Mouse (Mus musculus) CD4-positive, CD25-positive, alpha-beta regulatory T cell, adult 4 months (primary cell): ENCODE results near the gene Fam234a. TPM values are rescaled to one million over a fixed set of nuclear protein-coding genes. Genes with fewer than 3 reads are reported as not detected.
A peak's percentile ranks its signal among the peaks of the same experiment; 100 is the strongest.
"Not testable (repeated sequence)": the region's sequence is repeated elsewhere in the genome, so short reads cannot be mapped to it uniquely, and the experiment has no call there.

ENCODE experiments used
- ATAC-seq: one replicate; pipeline ENCODE4 v1.8.0; 2017
- polyA plus RNA-seq, 2 experiments: library from polyadenylated mRNA; unstranded; fragments of 100-300 nt; shearing (Covaris generic); gene quantifications; one replicate each; pipeline ENCODE4 v1.2.1; 2017

Gene Fam234a
- polyA plus RNA-seq, 2 experiments from 2014 or later = 12.6 to 23.0 TPM

DNA sequence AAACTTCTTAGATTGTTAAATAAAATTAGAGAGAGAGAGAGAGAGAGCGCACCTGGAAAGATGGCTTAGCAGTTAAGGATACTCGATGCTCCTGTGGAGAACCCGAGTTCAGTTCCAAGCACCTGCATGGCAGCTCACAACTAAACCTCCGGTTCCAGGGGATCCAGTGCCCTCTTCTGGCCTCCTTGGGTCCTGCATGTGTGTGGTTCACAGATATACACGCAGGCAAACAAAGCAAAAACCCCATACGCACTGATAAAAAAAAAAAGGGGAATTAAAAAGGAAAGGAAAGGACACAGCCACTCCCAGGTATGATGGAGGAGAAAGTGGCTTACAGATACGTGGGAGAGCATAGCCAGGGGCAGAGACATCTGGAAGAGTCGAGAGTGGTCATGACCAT lies 11.2 kb downstream of the Fam234a start:
- ATAC-seq = no peak

DNA sequence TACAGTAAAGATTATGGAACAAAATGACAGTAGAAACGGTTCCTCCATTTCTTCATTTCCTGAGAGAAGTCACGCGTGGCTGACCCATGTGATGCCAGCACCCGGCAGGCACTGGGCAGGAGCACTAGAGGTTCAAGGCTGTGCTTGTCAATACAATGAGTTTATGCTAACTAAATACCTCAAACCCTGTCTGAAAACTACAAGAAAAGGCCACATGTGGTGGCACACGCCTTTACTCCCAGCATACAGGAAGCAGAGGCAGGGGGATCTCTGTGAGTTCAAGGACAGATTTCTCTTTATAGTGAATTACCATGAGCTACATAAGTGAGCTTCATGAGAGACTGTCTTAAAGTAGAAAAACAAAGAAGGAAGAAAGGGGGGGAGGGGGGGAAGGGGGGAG lies 12.9 kb downstream of the Fam234a start:
- ATAC-seq = no peak

DNA sequence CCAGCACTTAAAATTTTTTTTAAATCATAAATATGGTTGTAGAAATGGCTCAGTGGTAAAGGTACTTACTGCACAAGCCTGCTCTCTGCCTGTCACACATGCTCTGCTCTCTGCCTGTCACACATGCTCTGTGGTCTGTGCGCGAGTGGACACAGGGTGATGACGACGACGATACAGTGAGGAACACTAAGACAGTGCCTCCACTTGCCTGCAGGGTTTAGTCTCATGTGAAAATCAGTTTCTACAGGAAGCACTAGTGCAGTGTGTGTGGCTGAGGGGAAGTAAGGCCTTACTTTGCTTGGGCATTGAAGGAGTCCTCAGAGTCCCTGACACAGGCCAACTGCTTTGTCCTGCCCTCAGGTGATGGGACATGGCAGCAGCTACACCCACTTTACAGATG lies 14.3 kb downstream of the Fam234a start:
- no peak for ATAC-seq

GRCm38 (mm10) chr17:26225150-26225549 lies 18.9 kb downstream of the Fam234a start:
- ATAC-seq = no peak

DNA sequence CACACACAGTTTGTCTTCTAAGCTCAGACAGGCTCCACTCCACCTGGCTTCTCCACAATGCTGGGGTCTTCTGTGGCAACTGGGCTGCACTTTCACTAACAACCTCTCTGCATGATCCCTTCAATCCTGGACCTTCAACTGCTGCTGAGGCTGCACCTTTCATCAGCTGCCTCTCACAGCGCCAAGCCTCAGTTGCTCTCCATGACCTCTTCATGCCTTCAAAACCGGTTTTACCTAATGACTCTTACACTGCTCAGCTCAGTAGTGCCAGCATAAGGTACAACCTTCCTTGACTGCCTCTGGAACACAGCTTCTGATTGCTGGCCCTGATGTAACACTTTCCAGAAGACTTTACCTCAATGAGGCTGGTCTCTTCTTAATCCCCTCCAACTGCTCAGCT lies 22.5 kb downstream of the Fam234a start:
- ATAC-seq = no peak

DNA sequence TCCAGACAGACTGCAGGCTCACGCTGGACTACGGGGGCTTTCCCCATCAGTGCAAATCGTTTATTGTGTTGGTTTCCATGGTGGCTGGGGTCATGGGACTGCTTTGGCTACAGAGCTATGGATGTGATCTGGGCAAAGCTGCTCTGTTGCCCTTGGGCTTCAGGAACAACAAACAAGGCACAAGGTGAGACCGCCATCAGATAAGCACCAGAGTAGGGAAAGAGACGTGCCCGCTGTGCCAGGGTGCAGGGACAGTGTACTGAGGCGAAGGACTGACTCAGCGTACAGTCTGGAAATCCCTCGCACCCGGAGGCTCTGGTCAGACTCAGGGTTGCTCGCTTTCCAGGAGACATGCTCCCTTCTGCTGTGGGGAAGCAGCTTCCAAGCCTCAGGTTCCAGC lies 31.4 kb downstream of the Fam234a start:
- no peak for ATAC-seq

- ATAC-seq = no peak
These were observed 31.8 kb downstream of the Fam234a start for GRCm38 (mm10) chr17:26212241-26212640.

DNA sequence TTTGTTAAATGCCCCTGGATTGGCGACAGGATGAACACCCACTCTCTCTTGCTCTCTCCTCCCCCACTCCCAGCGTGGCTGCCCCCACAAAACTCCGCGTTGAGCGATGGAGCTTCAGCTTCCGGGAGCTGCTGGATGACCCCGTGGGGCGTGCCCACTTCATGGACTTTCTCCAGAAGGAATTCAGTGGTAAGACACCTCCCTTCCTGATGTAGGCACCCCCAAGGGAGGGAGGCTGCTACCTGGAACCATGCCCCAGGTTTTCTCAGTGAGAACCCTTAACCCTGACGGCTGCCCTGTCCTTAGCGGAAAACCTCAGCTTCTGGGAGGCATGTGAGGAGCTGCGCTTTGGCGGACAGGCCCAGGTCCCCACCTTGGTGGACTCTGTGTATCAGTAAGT lies 36.4 kb downstream of the Fam234a start, which contains the start of gene Arhgdig:
Gene Arhgdig, minus strand, starts transcription at position 101 of the 400 bp plus-strand sequence.
- ATAC-seq = no peak

- ATAC-seq = no peak
These were observed 37.6 kb downstream of the Fam234a start for GRCm38 (mm10) chr17:26206392-26206791.

DNA sequence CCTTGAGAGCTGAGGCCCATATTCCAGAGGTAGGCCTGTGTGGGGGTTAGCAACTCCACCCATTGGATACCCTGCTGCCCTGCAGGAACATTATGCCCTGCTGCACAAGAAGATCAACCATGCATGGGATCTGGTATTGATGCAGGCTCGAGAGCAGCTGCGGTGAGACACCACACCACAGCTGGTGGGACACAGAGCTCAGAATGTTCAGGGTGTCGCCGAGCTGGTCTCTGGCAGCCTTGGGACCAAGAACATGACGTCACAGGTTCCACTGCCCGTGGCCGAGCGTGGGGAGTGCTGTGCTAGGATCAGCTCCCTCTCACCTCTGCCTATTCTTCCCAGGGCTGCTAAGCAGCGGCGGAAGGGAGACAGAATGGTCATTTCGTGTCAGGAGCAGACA lies 39.3 kb downstream of the Fam234a start:
- no peak for ATAC-seq

DNA sequence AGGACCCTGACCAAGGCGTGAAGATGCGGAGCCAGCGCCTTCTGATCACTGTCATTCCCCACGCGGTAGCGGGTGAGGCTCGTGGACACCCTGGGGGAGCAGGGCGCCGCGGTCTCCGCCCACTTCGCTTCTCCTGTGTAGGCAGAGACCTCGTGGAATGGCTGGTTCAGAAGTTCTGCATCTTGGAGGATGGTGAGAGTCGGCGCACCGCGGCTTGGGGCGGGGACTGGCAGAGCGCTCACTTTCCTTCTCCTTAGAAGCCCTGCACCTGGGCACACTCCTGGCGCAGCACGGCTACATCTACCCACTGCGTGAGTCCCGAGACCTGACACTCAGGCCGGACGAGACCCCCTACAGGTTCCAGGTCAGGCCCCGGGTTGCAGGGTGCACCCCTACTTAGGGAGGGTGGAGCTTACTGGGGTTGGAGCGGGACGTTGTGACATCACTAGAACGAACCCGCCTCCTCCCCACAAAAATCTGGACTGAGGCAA lies 40.7 kb downstream of the Fam234a start:
- peak; percentile 58 for ATAC-seq

- ATAC-seq = peak; percentile 43
These were observed 41.3 kb downstream of the Fam234a start, which contains the start of gene Rgs11 for GRCm38 (mm10) chr17:26202737-26203136. Rgs11 (plus strand) TSS chr17:26202951.

DNA sequence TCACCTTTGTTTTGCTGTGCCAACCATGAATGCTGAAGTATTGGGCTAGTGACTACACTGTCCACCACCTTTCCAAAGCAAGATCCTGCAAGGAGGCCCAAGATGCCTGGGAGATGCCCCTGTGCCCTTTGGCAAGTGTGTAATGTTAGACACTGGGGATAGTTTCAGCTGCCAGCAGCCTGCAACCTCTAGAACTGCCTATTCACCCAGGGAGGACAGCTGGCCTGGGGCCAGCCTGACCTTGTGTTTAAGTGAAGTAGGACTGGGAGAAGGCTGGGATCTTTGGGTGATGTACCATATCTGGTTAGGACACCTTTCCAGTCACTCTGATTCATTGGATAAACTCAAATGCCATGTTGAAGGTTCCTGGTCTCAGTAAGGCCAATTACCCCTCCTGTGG lies 42.0 kb downstream of the Fam234a start:
- no peak for ATAC-seq

DNA sequence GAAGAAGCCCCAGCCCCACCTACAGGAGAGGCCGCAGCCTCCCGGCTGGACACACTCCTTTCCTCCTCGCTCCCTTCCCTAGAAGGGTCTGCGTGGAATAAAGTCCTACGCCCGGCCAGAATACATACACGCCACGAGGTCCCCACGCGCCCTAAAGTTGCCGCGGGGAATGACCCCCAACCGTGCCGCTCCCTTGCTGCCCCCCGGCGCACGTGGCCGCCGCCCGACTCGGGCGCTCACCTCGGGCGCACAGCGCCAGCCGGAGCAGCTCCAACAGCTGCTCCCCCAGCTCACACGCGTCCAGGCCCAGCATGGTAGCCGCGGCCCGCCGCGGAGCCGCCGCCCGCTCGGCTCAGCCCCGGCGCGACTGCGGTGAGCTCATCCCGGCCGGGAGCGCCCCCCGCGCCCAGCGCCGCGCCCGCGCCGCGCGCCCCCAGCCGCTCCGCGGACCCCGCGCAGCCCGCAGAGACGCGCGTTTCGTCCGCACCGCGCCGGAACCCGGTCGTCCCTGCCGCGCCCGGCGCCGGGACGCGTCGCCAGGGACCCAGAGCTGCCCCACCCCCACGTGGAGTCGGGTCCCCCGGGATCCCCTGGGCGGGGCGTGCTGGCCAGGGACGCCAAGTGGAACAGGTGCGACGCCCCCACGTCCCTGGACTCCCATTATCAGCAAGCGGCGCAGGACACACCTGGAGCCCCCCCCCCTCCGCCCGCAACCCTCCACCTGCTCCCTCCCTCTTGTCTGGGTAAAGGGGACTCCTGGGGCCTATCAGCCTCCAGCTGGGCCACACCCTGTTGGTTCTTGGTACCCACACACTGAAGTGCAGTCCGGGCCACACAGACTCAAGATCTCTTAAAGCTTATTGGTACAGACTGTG lies 43.0 kb downstream of the Fam234a start:
- ATAC-seq = no peak

- no peak for ATAC-seq
These were observed 45.1 kb downstream of the Fam234a start, which contains the start of gene Pdia2 for GRCm38 (mm10) chr17:26198892-26199291. Pdia2 (minus strand) TSS chr17:26199087.

- ATAC-seq = no peak
These were observed 51.4 kb downstream of the Fam234a start for GRCm38 (mm10) chr17:26192481-26193190.

GRCm38 (mm10) chr17:26191486-26191885 lies 52.6 kb downstream of the Fam234a start:
- not testable (repeated sequence) for ATAC-seq

GRCm38 (mm10) chr17:26188091-26188805 lies 55.8 kb downstream of the Fam234a start:
- no peak for ATAC-seq

DNA sequence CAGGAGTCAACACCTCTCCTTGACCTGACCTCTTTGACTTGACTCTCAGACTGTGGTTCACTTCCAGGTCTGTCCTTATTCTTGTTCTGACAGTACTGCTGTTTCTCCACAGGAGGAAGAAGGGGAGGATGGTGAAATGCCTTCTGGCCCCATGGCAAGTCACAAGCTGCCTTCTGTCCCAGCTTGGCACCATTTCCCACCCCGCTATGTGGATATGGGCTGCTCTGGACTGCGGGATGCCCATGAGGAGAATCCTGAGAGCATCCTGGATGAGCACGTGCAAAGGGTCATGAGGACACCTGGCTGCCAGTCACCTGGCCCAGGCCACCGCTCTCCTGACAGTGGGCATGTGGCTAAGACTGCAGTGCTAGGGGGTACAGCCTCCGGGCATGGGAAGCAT lies 56.5 kb downstream of the Fam234a start:
- ATAC-seq = no peak

GRCm38 (mm10) chr17:26181179-26181578 lies 62.9 kb downstream of the Fam234a start:
- ATAC-seq = no peak

GRCm38 (mm10) chr17:26178611-26179010 lies 65.4 kb downstream of the Fam234a start:
- ATAC-seq = no peak

- not testable (repeated sequence) for ATAC-seq
These were observed 68.8 kb downstream of the Fam234a start for GRCm38 (mm10) chr17:26175248-26175647.

GRCm38 (mm10) chr17:26168039-26168438 lies 76.0 kb downstream of the Fam234a start:
- ATAC-seq = peak; percentile 94
